Mouse (Mus musculus): ENCODE results near the gene Ank2. TPM values are rescaled to one million over a fixed set of nuclear protein-coding genes. Genes with fewer than 3 reads are reported as not detected.

The Ank2 gene
- polyA plus RNA-seq, 1 experiment from 2014 or later = 24.9 TPM

DNA sequence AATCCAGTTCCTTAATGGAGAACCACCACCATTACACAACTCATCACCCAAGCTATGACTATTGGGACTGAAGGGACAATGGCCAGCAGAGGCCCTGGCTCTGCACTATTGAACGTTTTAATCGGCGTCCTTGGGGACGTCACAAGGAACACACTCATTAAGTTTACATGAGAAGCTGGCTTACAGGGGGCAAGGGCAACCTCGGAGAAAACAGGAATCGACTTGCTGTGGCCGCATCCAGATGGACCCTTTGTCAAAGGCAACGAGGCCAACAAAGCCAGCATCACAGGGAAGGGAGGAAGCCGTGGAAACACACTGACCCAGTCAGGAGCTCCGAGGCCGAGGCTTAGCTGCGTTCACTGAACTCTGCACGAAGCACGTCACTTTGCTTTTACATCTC, 205.1 kb downstream of the Ank2 start:
- H3K36me3 ChIP-seq = no peaks in the 10 kb centered on the region
- no peak overlapping the region for H3K27ac ChIP-seq
- no peaks in the 10 kb centered on the region for H3K27me3 ChIP-seq (replicated peaks)
- H3K9ac ChIP-seq = no peak overlapping the region
- no peaks in the 10 kb centered on the region for H3K9me3 ChIP-seq
- no peaks in the 10 kb centered on the region for H3K4me1 ChIP-seq (replicated peaks)
- H3K4me3 ChIP-seq (replicated peaks) = no peak overlapping the region
- 86% methylated on average over 14 of the region's 14 CpGs for WGBS
- H3K4me2 ChIP-seq (replicated peaks) = no peak overlapping the region
- no peak for ATAC-seq

DNA sequence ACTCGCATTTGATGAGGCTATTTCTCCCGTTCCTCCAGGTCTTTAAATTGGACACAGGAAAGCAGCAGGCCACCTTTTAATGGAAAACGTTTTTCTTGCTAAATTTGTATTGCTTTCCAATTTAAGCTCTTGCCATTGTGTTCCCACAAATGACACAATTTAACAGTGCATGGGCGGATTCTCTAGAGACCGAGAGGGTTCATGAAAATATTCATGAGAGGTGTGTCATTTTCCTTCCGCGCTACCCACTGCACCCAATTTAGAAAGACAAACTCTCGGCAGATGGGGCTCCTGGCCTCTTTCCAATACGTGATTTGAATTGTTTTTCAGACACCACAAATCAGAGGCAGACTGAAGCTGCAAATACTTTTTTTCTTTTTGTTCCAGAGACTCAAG, 205.7 kb downstream of the Ank2 start:
- no peak for ATAC-seq
- H3K27ac ChIP-seq = no peak overlapping the region
- no peak overlapping the region for H3K9ac ChIP-seq
- H3K27me3 ChIP-seq (replicated peaks) = no peaks in the 10 kb centered on the region
- no peaks in the 10 kb centered on the region for H3K36me3 ChIP-seq
- whole genome bisulfite sequencing = 76% methylated on average over 9 of the region's 9 CpGs
- no peak overlapping the region for H3K4me2 ChIP-seq (replicated peaks)
- no peak overlapping the region for H3K4me3 ChIP-seq (replicated peaks)
- H3K4me1 ChIP-seq (replicated peaks) = no peaks in the 10 kb centered on the region
- no peaks in the 10 kb centered on the region for H3K9me3 ChIP-seq

DNA sequence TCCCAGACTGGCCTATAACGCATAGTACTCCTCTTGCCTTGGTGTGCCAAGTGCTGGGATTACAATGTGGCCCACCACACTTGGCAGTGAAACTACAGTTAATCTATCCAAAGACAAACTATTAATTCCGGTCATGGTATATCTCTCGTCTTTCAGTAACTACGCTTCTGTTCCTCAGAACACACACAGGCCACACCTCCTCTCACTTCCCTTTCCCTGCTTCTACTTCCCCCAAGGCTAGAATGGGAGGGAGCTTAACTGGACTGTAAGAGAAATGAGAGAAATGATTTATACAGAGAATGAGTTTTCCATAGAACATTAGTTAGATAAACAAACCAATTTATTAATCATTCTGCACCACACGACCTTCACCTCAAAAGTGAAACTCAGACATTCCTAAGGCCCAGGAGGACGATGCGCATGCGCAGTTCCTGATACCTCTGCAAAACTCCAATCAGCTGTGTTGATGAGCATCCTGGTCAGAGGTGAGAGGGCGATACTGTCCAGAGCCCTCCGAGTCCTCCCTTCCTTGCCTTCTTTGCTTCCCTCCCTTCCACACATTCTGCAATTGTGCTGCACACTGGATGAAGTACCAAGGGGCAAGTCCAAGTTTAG, 206.2 kb downstream of the Ank2 start:
- Histone ChIP-seq H3K4me1 (replicated peaks) (no peaks in the 10 kb centered on the region), H3K4me3 (replicated peaks) (no peak overlapping the region), H3K9me3 (no peaks in the 10 kb centered on the region), H3K27ac (no peak overlapping the region), H3K27me3 (replicated peaks) (no peaks in the 10 kb centered on the region), H3K4me2 (replicated peaks) (no peak overlapping the region), H3K36me3 (no peaks in the 10 kb centered on the region), H3K9ac (no peak overlapping the region)
- no peak for ATAC-seq
- WGBS = 85% methylated on average over 10 of the region's 10 CpGs

DNA sequence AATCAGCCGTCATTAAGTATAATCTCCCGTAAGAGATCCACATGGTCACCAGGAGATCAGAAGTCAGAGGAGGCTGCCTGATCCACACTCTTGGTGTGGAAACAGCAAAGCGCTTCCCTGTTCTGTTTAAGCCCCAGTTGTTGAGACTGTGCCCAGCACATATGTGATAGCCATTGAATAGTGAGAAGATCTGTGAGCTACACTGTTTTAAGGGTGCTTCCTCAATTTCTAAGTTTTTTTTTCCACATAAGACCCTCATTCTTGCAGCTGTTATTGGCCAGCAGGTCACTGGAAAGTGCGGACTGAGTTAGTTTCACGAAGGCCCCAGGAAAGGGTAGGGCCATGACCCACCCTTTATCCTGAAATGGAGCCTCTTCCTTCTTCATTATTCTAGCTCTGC, 216.9 kb downstream of the Ank2 start:
- Histone ChIP-seq H3K9ac (no peak overlapping the region), H3K4me2 (replicated peaks) (no peak overlapping the region), H3K27ac (no peak overlapping the region), H3K27me3 (replicated peaks) (no peaks in the 10 kb centered on the region), H3K4me1 (replicated peaks) (no peaks in the 10 kb centered on the region), H3K9me3 (no peaks in the 10 kb centered on the region), H3K4me3 (replicated peaks) (no peak overlapping the region), H3K36me3 (no peaks in the 10 kb centered on the region)
- WGBS = 89% methylated on average over 5 of the region's 5 CpGs
- ATAC-seq = no peak

DNA sequence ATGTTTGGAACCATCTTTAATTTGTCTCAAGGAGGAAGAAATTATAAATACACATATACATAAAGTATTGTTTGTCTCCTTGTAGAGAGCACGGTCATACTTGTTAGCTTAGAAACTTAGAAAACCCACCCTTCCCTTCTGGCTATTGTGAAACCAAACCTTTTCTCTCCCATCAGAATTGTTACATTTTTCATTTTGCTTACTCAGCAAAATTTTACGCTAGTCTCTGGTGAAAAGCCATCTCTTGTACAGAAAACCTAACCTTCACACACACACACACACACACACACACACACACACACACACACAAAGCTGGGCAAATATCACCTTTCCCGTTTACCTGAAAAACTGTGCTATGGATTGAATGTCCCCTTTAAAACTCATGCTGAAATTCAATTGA, 217.8 kb downstream of the Ank2 start:
- no peak for ATAC-seq

DNA sequence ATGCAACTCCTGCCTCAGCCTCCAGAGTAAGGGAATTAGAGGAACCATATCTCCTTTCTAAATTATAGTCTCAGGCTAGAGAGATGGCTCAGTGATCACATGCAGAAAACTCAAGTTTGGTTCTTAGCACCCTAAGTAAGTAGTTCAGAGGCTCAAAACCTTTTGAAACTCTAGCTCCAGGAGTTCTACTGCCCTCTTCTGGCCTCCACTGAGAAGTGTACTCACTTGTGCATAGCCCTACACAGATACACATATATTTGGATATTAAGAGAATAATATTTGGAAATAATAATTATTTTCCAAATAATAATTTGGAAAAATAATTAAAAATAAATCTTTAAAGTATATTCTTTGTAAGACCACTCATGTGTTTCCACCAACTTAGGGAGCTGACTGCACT, 218.8 kb downstream of the Ank2 start:
- Histone ChIP-seq H3K4me2 (replicated peaks) (no peak overlapping the region), H3K27me3 (replicated peaks) (no peaks in the 10 kb centered on the region), H3K4me3 (replicated peaks) (no peak overlapping the region), H3K36me3 (no peaks in the 10 kb centered on the region), H3K27ac (no peak overlapping the region), H3K4me1 (replicated peaks) (no peaks in the 10 kb centered on the region), H3K9ac (no peak overlapping the region), H3K9me3 (no peaks in the 10 kb centered on the region)
- no peak for ATAC-seq

More for the DNA sequence above, 217.8 kb downstream of the Ank2 start:
- Histone ChIP-seq H3K9ac (no peak overlapping the region), H3K4me1 (replicated peaks) (no peaks in the 10 kb centered on the region), H3K27me3 (replicated peaks) (no peaks in the 10 kb centered on the region), H3K9me3 (no peaks in the 10 kb centered on the region), H3K27ac (no peak overlapping the region), H3K36me3 (no peaks in the 10 kb centered on the region), H3K4me2 (replicated peaks) (no peak overlapping the region), H3K4me3 (replicated peaks) (no peak overlapping the region)
- WGBS = 77% methylated on average over 3 of the region's 3 CpGs

DNA sequence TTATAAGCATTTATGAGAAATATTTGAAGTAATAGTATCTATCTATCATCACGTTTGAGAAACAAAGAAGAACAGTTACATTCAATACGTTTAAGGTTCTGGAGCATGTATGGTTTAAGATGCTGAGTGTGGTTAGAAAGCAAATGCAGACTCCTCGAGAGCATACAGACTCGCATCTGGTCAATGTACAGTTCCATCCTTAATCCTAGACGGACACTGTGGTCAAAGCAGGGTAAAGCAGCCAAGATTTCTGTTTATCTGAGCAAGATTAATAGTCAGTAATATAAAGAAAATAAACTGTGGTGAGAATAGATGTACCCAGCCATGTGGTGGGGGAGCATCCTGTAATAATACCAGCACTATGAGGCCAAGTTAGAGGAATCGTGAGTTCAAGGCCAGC, 223.2 kb downstream of the Ank2 start:
- Histone ChIP-seq H3K36me3 (no peaks in the 10 kb centered on the region), H3K27me3 (replicated peaks) (no peaks in the 10 kb centered on the region), H3K9ac (no peak overlapping the region), H3K4me1 (replicated peaks) (no peaks in the 10 kb centered on the region), H3K9me3 (no peaks in the 10 kb centered on the region), H3K4me2 (replicated peaks) (no peak overlapping the region), H3K27ac (no peak overlapping the region), H3K4me3 (replicated peaks) (no peak overlapping the region)
- peak; percentile 62 for ATAC-seq
- 32% methylated on average over 6 of the region's 6 CpGs for WGBS

DNA sequence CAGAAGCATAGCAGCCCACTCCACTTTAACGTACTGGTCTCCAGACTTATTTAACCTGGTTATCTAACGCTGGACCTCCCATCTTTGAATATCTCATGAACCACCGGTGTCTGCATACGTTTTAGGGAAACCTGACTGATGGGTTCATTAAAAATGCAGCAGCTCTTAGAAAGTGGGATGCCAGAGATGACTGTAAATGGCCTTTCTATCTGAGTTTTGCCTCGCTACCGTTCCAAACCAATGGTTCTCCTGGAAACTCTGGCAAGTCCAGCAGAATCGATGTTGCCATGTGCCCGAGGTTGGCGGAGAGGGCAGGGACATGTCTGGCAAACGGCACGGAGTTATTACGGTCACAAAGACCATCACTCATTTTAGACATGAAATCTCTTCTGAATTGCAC, 226.3 kb downstream of the Ank2 start:
- WGBS = 87% methylated on average over 12 of the region's 12 CpGs
- no peak overlapping the region for H3K4me3 ChIP-seq (replicated peaks)

DNA sequence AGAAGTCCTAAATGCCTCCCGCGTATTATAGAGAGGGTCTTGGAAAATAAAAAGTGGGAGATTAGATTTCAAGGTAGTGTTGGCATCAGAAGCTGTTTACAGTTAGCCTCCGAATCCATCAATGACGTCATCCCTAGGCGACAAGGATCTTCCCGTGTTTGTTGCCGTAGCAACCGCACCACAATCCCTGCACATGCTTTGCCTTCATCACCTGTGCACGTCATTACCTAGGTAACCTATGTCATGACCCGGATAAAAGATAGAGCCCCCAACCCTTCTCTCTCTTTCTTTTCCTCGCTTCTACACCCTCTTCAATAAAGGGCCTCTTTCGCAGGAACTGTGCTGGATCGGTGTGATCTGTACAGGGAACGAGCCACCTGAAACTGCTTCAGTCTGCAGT, 229.5 kb downstream of the Ank2 start:
- no peak overlapping the region for H3K9ac ChIP-seq
- no peaks in the 10 kb centered on the region for H3K36me3 ChIP-seq
- no peak for ATAC-seq
- H3K4me1 ChIP-seq (replicated peaks) = no peaks in the 10 kb centered on the region
- no peaks in the 10 kb centered on the region for H3K27me3 ChIP-seq (replicated peaks)
- H3K4me2 ChIP-seq (replicated peaks) = no peak overlapping the region
- no peak overlapping the region for H3K4me3 ChIP-seq (replicated peaks)
- no peaks in the 10 kb centered on the region for H3K9me3 ChIP-seq
- 87% methylated on average over 14 of the region's 14 CpGs for WGBS
- no peak overlapping the region for H3K27ac ChIP-seq

More for the DNA sequence above, 226.3 kb downstream of the Ank2 start:
- no peaks in the 10 kb centered on the region for H3K27me3 ChIP-seq (replicated peaks)
- no peak overlapping the region for H3K27ac ChIP-seq
- ATAC-seq = no peak
- no peaks in the 10 kb centered on the region for H3K36me3 ChIP-seq
- H3K9ac ChIP-seq = no peak overlapping the region
- H3K4me1 ChIP-seq (replicated peaks) = no peaks in the 10 kb centered on the region
- H3K4me2 ChIP-seq (replicated peaks) = no peak overlapping the region
- no peaks in the 10 kb centered on the region for H3K9me3 ChIP-seq

DNA sequence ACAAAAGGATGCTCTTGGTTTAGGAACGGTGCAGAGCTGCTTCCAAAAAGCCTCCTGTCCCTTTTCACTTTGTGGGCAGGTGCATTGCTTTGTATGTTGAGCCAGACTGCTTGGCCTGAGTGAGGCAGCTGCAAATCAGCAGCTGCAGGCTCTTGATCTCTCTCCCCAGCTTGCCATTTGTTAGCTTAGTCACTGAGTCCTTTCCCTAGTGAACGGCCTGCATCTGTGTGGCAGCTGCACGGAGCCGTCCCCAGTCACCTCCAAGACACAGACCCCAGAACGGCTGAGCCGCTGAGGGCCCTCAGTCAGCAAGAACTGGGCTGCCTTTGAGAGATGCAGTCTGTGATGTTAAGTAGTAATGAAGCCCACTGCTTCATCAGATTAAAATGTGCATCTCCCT, 231.3 kb downstream of the Ank2 start:
- Histone ChIP-seq H3K36me3 (no peaks in the 10 kb centered on the region), H3K27me3 (replicated peaks) (no peaks in the 10 kb centered on the region), H3K4me3 (replicated peaks) (no peak overlapping the region), H3K9me3 (no peaks in the 10 kb centered on the region), H3K9ac (no peak overlapping the region), H3K27ac (no peak overlapping the region), H3K4me1 (replicated peaks) (no peaks in the 10 kb centered on the region), H3K4me2 (replicated peaks) (no peak overlapping the region)
- ATAC-seq = 0 out of 2 replicates have a peak, but pooled peaks have one; percentile 15
- WGBS = 34% methylated on average over 6 of the region's 6 CpGs

DNA sequence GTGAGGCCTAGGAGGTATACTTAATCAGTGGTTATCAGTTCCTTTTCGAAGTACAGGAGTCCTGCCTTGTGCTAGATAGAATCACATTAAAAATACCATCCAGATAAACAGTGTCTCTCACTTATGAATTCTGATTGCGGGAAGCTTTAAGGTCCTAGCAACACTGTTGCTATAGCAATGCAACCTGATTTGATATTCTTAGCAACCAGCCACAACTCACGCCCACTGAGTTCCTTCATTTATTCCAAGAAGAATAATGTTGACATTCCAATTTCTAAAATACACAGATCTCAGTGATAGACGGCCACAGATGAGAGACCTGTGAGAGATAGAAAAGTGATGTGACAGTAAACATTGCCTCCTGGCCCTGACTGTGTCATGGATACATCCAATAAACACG, 233.4 kb downstream of the Ank2 start:
- no peak overlapping the region for H3K4me2 ChIP-seq (replicated peaks)
- no peaks in the 10 kb centered on the region for H3K27me3 ChIP-seq (replicated peaks)
- no peak overlapping the region for H3K4me3 ChIP-seq (replicated peaks)
- 62% methylated on average over 5 of the region's 5 CpGs for WGBS
- no peaks in the 10 kb centered on the region for H3K9me3 ChIP-seq
- H3K36me3 ChIP-seq = no peaks in the 10 kb centered on the region
- no peak for ATAC-seq
- H3K4me1 ChIP-seq (replicated peaks) = no peaks in the 10 kb centered on the region
- no peak overlapping the region for H3K9ac ChIP-seq
- H3K27ac ChIP-seq = no peak overlapping the region

DNA sequence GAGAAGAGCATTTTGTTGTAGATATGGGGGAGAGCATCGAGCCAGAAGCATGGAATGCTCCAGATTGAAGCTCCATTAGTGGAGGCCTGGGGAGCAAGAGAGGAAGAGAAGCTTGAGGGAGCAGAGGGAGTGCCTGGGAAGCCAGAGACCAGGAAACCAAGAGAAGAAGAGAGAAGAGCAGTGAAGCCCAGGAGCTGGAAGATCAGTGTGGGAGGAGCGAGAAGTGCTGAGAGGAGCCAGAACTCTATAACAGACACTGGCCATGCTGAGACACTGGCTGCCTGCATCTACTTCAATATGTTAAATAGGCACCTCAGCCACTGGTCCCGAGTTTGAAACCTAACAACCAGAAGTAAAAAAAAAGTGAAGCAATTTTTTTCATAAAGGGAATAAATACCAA, 234.0 kb downstream of the Ank2 start:
- Histone ChIP-seq H3K36me3 (no peaks in the 10 kb centered on the region), H3K4me2 (replicated peaks) (no peak overlapping the region), H3K4me1 (replicated peaks) (no peaks in the 10 kb centered on the region), H3K27me3 (replicated peaks) (no peaks in the 10 kb centered on the region), H3K9ac (no peak overlapping the region), H3K4me3 (replicated peaks) (no peak overlapping the region), H3K27ac (no peak overlapping the region), H3K9me3 (no peaks in the 10 kb centered on the region)
- 69% methylated on average over 3 of the region's 3 CpGs for WGBS
- ATAC-seq = no peak

DNA sequence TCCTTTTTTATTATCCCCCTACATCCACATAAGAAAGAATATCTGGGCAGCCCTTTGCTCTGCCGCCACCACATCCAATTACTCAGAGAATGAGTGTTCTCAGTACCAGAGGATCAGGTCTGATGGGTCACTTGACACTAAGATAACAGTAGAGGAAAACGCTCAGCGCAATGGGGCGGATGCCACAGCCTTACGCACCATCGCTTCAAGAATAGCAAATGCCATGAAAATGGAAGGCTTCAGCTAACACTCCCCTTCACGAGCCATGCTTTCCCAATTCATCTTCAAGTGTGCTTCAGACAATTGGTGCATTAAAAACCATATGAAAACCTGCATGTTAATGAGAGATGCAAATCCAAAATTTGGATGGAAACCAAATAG, 238.4 kb downstream of the Ank2 start:
- Histone ChIP-seq H3K27me3 (replicated peaks) (no peaks in the 10 kb centered on the region), H3K36me3 (no peaks in the 10 kb centered on the region), H3K9me3 (no peaks in the 10 kb centered on the region), H3K4me1 (replicated peaks) (no peaks in the 10 kb centered on the region; the same call in 1 of the 2 replicates), H3K27ac (no peak overlapping the region), H3K4me3 (replicated peaks) (no peak overlapping the region), H3K9ac (no peak overlapping the region), H3K4me2 (replicated peaks) (no peak overlapping the region)
- no peak for ATAC-seq
- WGBS = 83% methylated on average over 7 of the region's 7 CpGs

Data from intestine, embryonic 15.5 days (tissue).